Mouse (Mus musculus): ENCODE data around the gene Ndufab1. TPM values are rescaled to one million over a fixed set of nuclear protein-coding genes. Genes with fewer than 3 reads are reported as not detected.

Ndufab1 gene
- 1,095 TPM for polyA plus RNA-seq (2014; fragmentation: Illumina TruSeq; extraction: RNeasy Lipid Tissue Mini Kit (QIAGEN cat#74804); ENCODE audit: low read depth, low replicate concordance)

DNA sequence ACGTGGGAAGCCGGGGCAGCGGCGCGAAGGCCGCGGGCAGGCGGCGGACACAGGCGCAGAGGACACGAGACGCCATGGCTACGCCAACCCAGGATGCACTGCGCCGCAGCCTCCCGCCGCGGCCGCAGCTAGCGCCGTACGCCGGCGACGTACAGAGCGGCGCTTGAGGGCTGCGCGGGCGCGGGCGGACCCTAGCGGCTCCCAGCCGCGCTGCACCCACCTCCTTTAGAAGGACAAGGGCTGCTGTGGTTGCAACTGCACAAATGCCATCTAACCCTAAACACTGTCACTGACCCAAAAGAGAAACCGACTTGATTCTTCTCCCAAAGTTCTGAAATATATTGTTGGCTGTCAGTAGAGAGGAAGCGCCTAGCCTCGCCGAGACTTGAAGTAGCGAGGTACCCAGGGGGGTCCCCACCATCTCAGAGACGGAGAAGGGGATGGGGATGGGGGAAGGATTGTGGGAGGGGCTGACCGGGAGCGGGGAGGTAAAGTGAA, at the start of gene Ndufab1:
Gene Ndufab1 (minus strand): TSS at position 140 of the 498 bp plus-strand sequence.

DNA sequence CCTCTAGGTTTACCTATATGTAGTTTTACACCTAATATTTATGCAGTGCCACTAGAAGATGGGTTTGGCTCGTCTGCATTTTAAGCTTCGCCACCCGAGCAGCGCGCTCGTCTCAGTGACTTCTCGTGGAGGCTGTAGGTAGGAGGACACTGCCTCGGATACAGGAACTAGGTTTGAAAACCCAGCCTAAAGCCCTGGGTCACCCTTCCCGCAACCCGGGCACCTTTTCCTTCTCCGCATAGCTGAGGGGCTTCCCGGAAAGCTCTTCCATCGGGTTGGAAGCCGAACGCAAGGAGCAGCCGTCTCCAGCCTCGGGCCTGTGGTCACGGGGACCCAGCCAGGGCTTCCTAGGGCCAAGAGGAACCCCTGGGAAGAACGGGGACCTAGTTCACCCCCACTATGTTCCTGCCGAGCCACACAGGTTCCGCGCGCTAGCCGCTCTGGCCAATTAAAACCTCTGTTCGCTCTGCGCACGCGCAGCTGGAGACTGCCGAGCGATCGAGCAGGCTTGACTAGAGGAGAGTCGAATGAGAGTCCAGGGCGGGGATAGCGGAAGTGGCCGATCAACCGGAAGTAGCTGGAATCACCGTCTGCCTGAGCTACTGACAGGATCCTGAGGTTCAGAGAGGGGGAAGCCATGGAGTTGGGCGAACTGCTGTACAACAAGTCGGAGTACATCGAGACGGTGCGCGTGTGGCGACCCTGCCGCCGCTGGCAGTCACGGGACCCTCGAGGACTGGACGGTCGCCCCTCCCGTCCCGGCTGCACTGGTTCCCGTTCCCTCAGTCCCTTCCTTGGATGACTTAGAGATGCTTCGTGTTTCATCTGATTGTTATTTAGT, 31.0 kb upstream of the Ndufab1 start, which contains the start of the genes Palb2 and Dctn5:
Gene Palb2 (minus strand): TSS at position 489 of the 841 bp plus-strand sequence.
Gene Dctn5 (plus strand): TSS at position 545 of the 841 bp plus-strand sequence.

DNA sequence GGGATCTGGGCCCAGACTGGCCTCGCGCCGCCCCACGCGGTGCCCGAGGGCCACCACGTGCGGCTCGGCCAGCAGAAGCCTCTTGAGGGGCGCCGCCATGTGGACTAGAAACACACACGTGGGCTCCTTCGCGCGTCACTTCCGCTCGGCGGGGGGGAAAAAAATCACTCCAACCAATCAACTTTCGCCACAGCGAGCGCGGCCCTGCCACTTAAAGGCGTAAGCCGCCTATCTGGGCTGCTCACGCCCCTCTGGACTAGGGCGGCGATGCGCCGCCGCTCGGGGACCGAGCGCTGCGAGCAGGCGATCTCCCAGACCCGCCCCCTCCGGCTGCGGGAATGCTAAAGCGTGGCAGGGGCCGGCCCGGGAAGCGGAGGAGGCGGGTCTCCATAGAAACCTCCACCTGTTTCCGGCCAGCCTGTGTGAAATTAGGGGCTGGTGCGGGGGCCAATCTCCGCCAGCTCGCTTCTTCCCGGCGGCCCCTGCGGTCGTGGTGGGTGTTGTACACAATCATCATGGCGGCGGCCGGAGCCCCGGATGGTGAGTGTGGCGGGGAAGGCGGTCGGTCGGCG, 34.7 kb downstream of the Ndufab1 start, which contains the start of the genes Ubfd1 and Ears2:
Gene Ubfd1 (plus strand): TSS at position 231 of the 572 bp plus-strand sequence.
Gene Ears2 (minus strand): TSS at position 319 of the 572 bp plus-strand sequence.

Other genes starting within 250 kb of the Ndufab1 start
- gene Scnn1b, start 236.8 kb downstream of the Ndufab1 start, polyA plus RNA-seq (2014; fragmentation: Illumina TruSeq; extraction: RNeasy Lipid Tissue Mini Kit (QIAGEN cat#74804); ENCODE audit: low read depth, low replicate concordance): 12.2 TPM
- 16.2 TPM for gene Cog7, start 120.2 kb downstream of the Ndufab1 start, polyA plus RNA-seq (2014; fragmentation: Illumina TruSeq; extraction: RNeasy Lipid Tissue Mini Kit (QIAGEN cat#74804); ENCODE audit: low read depth, low replicate concordance)
- 15.3 TPM for gene Gga2, start 80.7 kb downstream of the Ndufab1 start, polyA plus RNA-seq (2014; fragmentation: Illumina TruSeq; extraction: RNeasy Lipid Tissue Mini Kit (QIAGEN cat#74804); ENCODE audit: low read depth, low replicate concordance)
- gene Ubfd1, start 34.7 kb downstream of the Ndufab1 start, polyA plus RNA-seq (2014; fragmentation: Illumina TruSeq; extraction: RNeasy Lipid Tissue Mini Kit (QIAGEN cat#74804); ENCODE audit: low read depth, low replicate concordance): 23.7 TPM
- gene Ears2, start 34.6 kb downstream of the Ndufab1 start, polyA plus RNA-seq (2014; fragmentation: Illumina TruSeq; extraction: RNeasy Lipid Tissue Mini Kit (QIAGEN cat#74804); ENCODE audit: low read depth, low replicate concordance): 2.3 TPM
- gene Palb2, start 31.1 kb upstream of the Ndufab1 start, polyA plus RNA-seq (2014; fragmentation: Illumina TruSeq; extraction: RNeasy Lipid Tissue Mini Kit (QIAGEN cat#74804); ENCODE audit: low read depth, low replicate concordance): 2.5 TPM
- 87.9 TPM for gene Dctn5, start 31.2 kb upstream of the Ndufab1 start, polyA plus RNA-seq (2014; fragmentation: Illumina TruSeq; extraction: RNeasy Lipid Tissue Mini Kit (QIAGEN cat#74804); ENCODE audit: low read depth, low replicate concordance)
- not detected for gene Plk1, start 57.6 kb upstream of the Ndufab1 start, polyA plus RNA-seq (2014; fragmentation: Illumina TruSeq; extraction: RNeasy Lipid Tissue Mini Kit (QIAGEN cat#74804); ENCODE audit: low read depth, low replicate concordance)
- not detected for gene Ern2, start 84.3 kb upstream of the Ndufab1 start, polyA plus RNA-seq (2014; fragmentation: Illumina TruSeq; extraction: RNeasy Lipid Tissue Mini Kit (QIAGEN cat#74804); ENCODE audit: low read depth, low replicate concordance)
- gene Chp2, start 117.6 kb upstream of the Ndufab1 start, polyA plus RNA-seq (2014; fragmentation: Illumina TruSeq; extraction: RNeasy Lipid Tissue Mini Kit (QIAGEN cat#74804); ENCODE audit: low read depth, low replicate concordance): 0.40 TPM
- gene Prkcb, start 186.9 kb upstream of the Ndufab1 start, polyA plus RNA-seq (2014; fragmentation: Illumina TruSeq; extraction: RNeasy Lipid Tissue Mini Kit (QIAGEN cat#74804); ENCODE audit: low read depth, low replicate concordance): 2.0 TPM